Mouse (Mus musculus) brain, embryonic 14.5 days (tissue): Measurements from ENCODE around the gene Crkl.

Experiments
- CTCF ChIP-seq: fragments of 200-500 bp; IDR thresholded peaks from 2 replicates; pipeline ENCODE4 v1.5.1; 2012; ENCODE audit warnings: inconsistent platforms, mild to moderate bottlenecking, moderate library complexity, borderline replicate concordance; ENCODE audit not compliant: insufficient read depth, insufficient read length; ENCODE audit errors: extremely low read depth
- POLR2A ChIP-seq: fragments of 200-500 bp; IDR thresholded peaks from 2 replicates; pipeline ENCODE4 v1.6.1; 2012; ENCODE audit warnings: mild to moderate bottlenecking, inconsistent platforms, borderline replicate concordance; ENCODE audit not compliant: poor library complexity, insufficient read depth, insufficient read length, severe bottlenecking; ENCODE audit errors: extremely low read depth

DNA sequence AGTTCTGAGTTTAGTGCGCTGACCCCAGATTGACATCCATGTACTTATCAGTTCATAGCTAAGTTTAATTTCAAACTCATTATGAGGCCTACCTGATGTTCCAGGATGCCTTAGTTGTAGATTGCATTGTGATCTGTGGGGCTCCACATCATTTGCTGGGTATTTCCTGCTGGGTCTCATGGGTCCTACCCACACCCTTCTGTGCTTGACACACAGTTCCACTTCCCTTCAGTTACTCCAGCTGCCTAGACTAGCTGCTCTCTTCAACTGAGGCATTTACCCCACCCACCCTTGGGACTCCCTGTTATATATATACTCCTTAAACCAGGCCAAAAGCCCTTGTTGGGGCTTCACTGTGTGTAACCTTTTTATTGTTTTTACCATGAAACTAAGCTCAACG lies 42.7 kb upstream of the Crkl start:
- TF ChIP-seq CTCF (no peak), POLR2A (no peak)
